ENCODE assay signal across 30 mouse cellular contexts in genomic region chr6:134732813-134733212, GRCm38 (mm10).
"Had no signal": no experiment of that assay in that cellular context is flagged by ENCODE, and none has a peak within 500 bp of the region (broad histone marks: within the 10 kb centered on the region; RNA-seq: fewer than 3 reads in every experiment).

No protein-coding gene starts in this region.

- H3K9ac ChIP-seq: limb, embryonic 12.5 days; limb, embryonic 13.5 days; limb, embryonic 15.5 days; liver, embryonic 12.5 days; liver, embryonic 13.5 days; liver, embryonic 14.5 days; liver, embryonic 15.5 days; liver, postnatal 0 days; lung, embryonic 14.5 days; lung, embryonic 15.5 days; midbrain, embryonic 12.5 days; midbrain, embryonic 13.5 days; midbrain, embryonic 15.5 days; neural tube, embryonic 12.5 days had no signal

- H3K27ac ChIP-seq: left cerebral cortex, adult 2 months; limb, embryonic 10.5 days; limb, embryonic 12.5 days; limb, embryonic 13.5 days; limb, embryonic 15.5 days; liver, embryonic 12.5 days; liver, embryonic 13.5 days; liver, embryonic 14.5 days; liver, embryonic 15.5 days; lung, embryonic 15.5 days; macrophage; midbrain, embryonic 10.5 days; midbrain, embryonic 12.5 days; midbrain, embryonic 13.5 days; midbrain, embryonic 15.5 days; neural tube, embryonic 12.5 days had no signal

- H3K4me3 ChIP-seq: left cerebral cortex, adult 2 months; limb, embryonic 10.5 days; limb, embryonic 12.5 days; limb, embryonic 13.5 days; limb, embryonic 15.5 days; liver, embryonic 12.5 days; liver, embryonic 13.5 days; liver, embryonic 15.5 days; lung, embryonic 15.5 days; megakaryocyte, embryonic 14.5 days; midbrain, embryonic 10.5 days; midbrain, embryonic 12.5 days; midbrain, embryonic 13.5 days; midbrain, embryonic 15.5 days; myocyte; neural tube, embryonic 12.5 days had no signal

- H3K9me3 ChIP-seq: limb, embryonic 10.5 days; limb, embryonic 12.5 days; limb, embryonic 13.5 days; limb, embryonic 15.5 days; liver, embryonic 12.5 days; liver, embryonic 13.5 days; liver, embryonic 15.5 days; lung, embryonic 15.5 days; midbrain, embryonic 10.5 days; midbrain, embryonic 12.5 days; midbrain, embryonic 13.5 days; midbrain, embryonic 15.5 days; neural tube, embryonic 12.5 days had no signal

- H3K27me3 ChIP-seq: limb, embryonic 12.5 days; limb, embryonic 13.5 days; limb, embryonic 15.5 days; liver, embryonic 12.5 days; liver, embryonic 13.5 days; liver, embryonic 15.5 days; lung, embryonic 15.5 days; megakaryocyte, embryonic 14.5 days; midbrain, embryonic 12.5 days; midbrain, embryonic 13.5 days; midbrain, embryonic 15.5 days; neural tube, embryonic 12.5 days had no signal

- H3K4me1 ChIP-seq: limb, embryonic 10.5 days; limb, embryonic 12.5 days; limb, embryonic 13.5 days; limb, embryonic 15.5 days; lung, embryonic 15.5 days; midbrain, embryonic 10.5 days; midbrain, embryonic 12.5 days; midbrain, embryonic 13.5 days; midbrain, embryonic 15.5 days; neural tube, embryonic 12.5 days had no signal

- ATAC-seq: liver, embryonic 12.5 days; liver, postnatal 0 days; lung, postnatal 0 days; midbrain, embryonic 13.5 days; midbrain, embryonic 15.5 days; midbrain, embryonic 16.5 days had no signal

- H3K36me3 ChIP-seq: midbrain, embryonic 13.5 days; midbrain, embryonic 15.5 days had no signal

- H3K4me2 ChIP-seq: limb, embryonic 12.5 days; limb, embryonic 13.5 days; limb, embryonic 15.5 days; liver, embryonic 11.5 days; liver, embryonic 12.5 days; liver, embryonic 13.5 days; liver, embryonic 15.5 days; lung, embryonic 14.5 days; lung, embryonic 15.5 days; midbrain, embryonic 12.5 days; midbrain, embryonic 13.5 days; midbrain, embryonic 15.5 days; neural tube, embryonic 12.5 days had no signal

- DNase-seq: liver; liver, embryonic 13.5 days; liver, postnatal 0 days; lung, adult 18-20 months; lung, adult 2 months; lung, embryonic 14.5 days; lung, postnatal 10 days; lung, postnatal 14 days; lung, postnatal 36 days; lung, postnatal 4 days had no signal
